Mouse (Mus musculus): ENCODE data around the gene Bckdk.

The Bckdk gene

GRCm38 (mm10) chr7:127886551-127886950 is 17.3 kb upstream of the Bckdk start:
- CTCF ChIA-PET, result interaction anchor here in 1 of 4 experiments (0.8 to 2.4 kb wide), 3 partner anchors 9 to 212 kb away, joined by 4 to 8 read pairs (median 6); partner anchors contain the start of gene Vkorc1
- POLR2A ChIA-PET, result interaction anchor here in 3 of 4 experiments (0.6 to 7.8 kb wide), 19 partner anchors 9 to 381 kb away, joined by 3 to 72 read pairs (median 6); partner anchors contain the start of genes Gm21974 (in 2 of the 3), Kat8 (in 2 of the 3), Vkorc1 (in 2 of the 3) and Zfp646 (in 2 of the 3)

GRCm38 (mm10) chr7:127887191-127887590 is 16.7 kb upstream of the Bckdk start:
- CTCF ChIA-PET, result interaction anchor here in 2 of 4 experiments (0.6 to 2.4 kb wide), 6 partner anchors 8 to 213 kb away, joined by 3 to 8 read pairs (median 4); partner anchors contain the start of genes Gm21974 (in 1 of the 2), Kat8 (in 1 of the 2) and Vkorc1 (in 1 of the 2)
- POLR2A ChIA-PET, result interaction anchor here in 3 of 4 experiments (1.0 to 7.8 kb wide), 30 partner anchors 8 to 159 kb away, joined by 3 to 72 read pairs (median 6); partner anchors contain the start of genes Kat8 (in 3 of the 3), Bckdk (in 2 of the 3), Gm21974 (in 2 of the 3) and Vkorc1 (in 2 of the 3)

- POLR2A ChIA-PET, result interaction anchor here in 3 of 4 experiments (0.6 to 7.8 kb wide), 34 partner anchors 8 to 160 kb away, joined by 3 to 72 read pairs (median 5); partner anchors contain the start of genes Kat8 (in 3 of the 3), Bckdk (in 2 of the 3), Gm21974 (in 2 of the 3) and Vkorc1 (in 2 of the 3)
- CTCF ChIA-PET, result interaction anchor here in 3 of 4 experiments (0.7 to 2.4 kb wide), 7 partner anchors 8 to 837 kb away, joined by 3 to 8 read pairs (median 4); partner anchors contain the start of genes Gm21974 (in 1 of the 3), Kat8 (in 1 of the 3) and Vkorc1 (in 1 of the 3)
Observed at GRCm38 (mm10) chr7:127887781-127888180, 16.1 kb upstream of the Bckdk start.

- ChIA-PET CTCF (interaction anchor here in 1 of 4 experiments (1.1 kb wide), 1 partner anchor 18 kb away, joined by 3 read pairs; no protein-coding TSS in a partner anchor), POLR2A (interaction anchor here (0.5 to 7.8 kb wide), 19 partner anchors 8 to 361 kb away, joined by 3 to 72 read pairs (median 4); partner anchors contain the start of genes Kat8 (in 2 of the 4), Zfp646 (in 2 of the 4), Zfp668 (in 2 of the 4) and Bckdk (in 1 of the 4))
Observed at GRCm38 (mm10) chr7:127888821-127889220, 15.1 kb upstream of the Bckdk start.

GRCm38 (mm10) chr7:127890798-127891197 is 13.1 kb upstream of the Bckdk start, which contains the start of gene Prss53:
Prss53 (minus strand) TSS chr7:127890970.
- CTCF ChIA-PET, result interaction anchor here in 2 of 4 experiments (0.7 to 1.5 kb wide), 2 partner anchors 9 to 218 kb away, joined by 3 to 5 read pairs; no protein-coding TSS in a partner anchor
- POLR2A ChIA-PET, result interaction anchor here in 3 of 4 experiments (0.6 to 7.8 kb wide), 24 partner anchors 8 to 1040 kb away, joined by 3 to 72 read pairs (median 4); partner anchors contain the start of genes Kat8 (in 2 of the 3), Zfp646 (in 2 of the 3), Hsd3b7 (in 1 of the 3) and Zfp668 (in 1 of the 3)

GRCm38 (mm10) chr7:127894480-127894879 is 9.4 kb upstream of the Bckdk start:
- POLR2A ChIA-PET, result interaction anchor here in 2 of 4 experiments (1.0 to 5.5 kb wide), 24 partner anchors 7 to 78 kb away, joined by 3 to 40 read pairs (median 10); partner anchors contain the start of genes Bckdk (in 2 of the 2), Kat8 (in 2 of the 2), Zfp646 (in 2 of the 2) and Zfp668 (in 2 of the 2)
- CTCF ChIA-PET, result interaction anchor here in 3 of 4 experiments (0.7 to 3.4 kb wide), 8 partner anchors 9 to 237 kb away, joined by 3 to 23 read pairs (median 4); partner anchors contain the start of gene Bckdk (in 1 of the 3)

GRCm38 (mm10) chr7:127895442-127895841 is 8.4 kb upstream of the Bckdk start, which contains the start of the genes Gm21974 and Vkorc1:
Gm21974 (minus strand) TSS chr7:127895454.
Vkorc1 (minus strand) TSS chr7:127895617.
- CTCF ChIA-PET, result interaction anchor here (0.5 to 3.4 kb wide), 22 partner anchors 8 to 715 kb away, joined by 3 to 23 read pairs (median 5); partner anchors contain the start of genes Bckdk (in 2 of the 4), Zfp668 (in 2 of the 4), 9130023H24Rik (in 1 of the 4) and Armc5 (in 1 of the 4)
- POLR2A ChIA-PET, result interaction anchor here (0.7 to 5.5 kb wide), 61 partner anchors 8 to 566 kb away, joined by 3 to 40 read pairs (median 4); partner anchors contain the start of genes Zfp646 (in 4 of the 4), Kat8 (in 3 of the 4), Zfp668 (in 3 of the 4) and Bckdk (in 2 of the 4)

- POLR2A ChIA-PET, result interaction anchor here (0.7 to 5.5 kb wide), 61 partner anchors 8 to 566 kb away, joined by 3 to 40 read pairs (median 4); partner anchors contain the start of genes Zfp646 (in 4 of the 4), Kat8 (in 3 of the 4), Zfp668 (in 3 of the 4) and Bckdk (in 2 of the 4)
- CTCF ChIA-PET, result interaction anchor here (0.6 to 3.4 kb wide), 20 partner anchors 8 to 715 kb away, joined by 3 to 23 read pairs (median 4); partner anchors contain the start of genes Bckdk (in 2 of the 4), Zfp668 (in 2 of the 4), 9130023H24Rik (in 1 of the 4) and Armc5 (in 1 of the 4)
Observed at GRCm38 (mm10) chr7:127895891-127896290, 8.0 kb upstream of the Bckdk start.

GRCm38 (mm10) chr7:127896384-127896783 is 7.5 kb upstream of the Bckdk start:
- ChIA-PET CTCF (interaction anchor here in 3 of 4 experiments (0.6 to 3.4 kb wide), 8 partner anchors 9 to 221 kb away, joined by 3 to 23 read pairs (median 5); partner anchors contain the start of genes Zfp646 (in 1 of the 3) and Zfp668 (in 1 of the 3)), POLR2A (interaction anchor here (0.6 to 5.5 kb wide), 31 partner anchors 8 to 119 kb away, joined by 3 to 40 read pairs (median 5); partner anchors contain the start of genes Zfp668 (in 3 of the 4), Bckdk (in 2 of the 4), Fus (in 2 of the 4) and Zfp646 (in 2 of the 4))

- CTCF ChIA-PET, result interaction anchor here in 3 of 4 experiments (0.6 to 3.4 kb wide), 3 partner anchors 14 to 24 kb away, joined by 3 to 23 read pairs (median 4); no protein-coding TSS in a partner anchor
- POLR2A ChIA-PET, result interaction anchor here in 3 of 4 experiments (0.6 to 5.5 kb wide), 16 partner anchors 10 to 333 kb away, joined by 3 to 40 read pairs (median 4); partner anchors contain the start of genes Kat8 (in 3 of the 3), Zfp646 (in 2 of the 3), Zfp668 (in 2 of the 3) and Fus (in 1 of the 3)
Observed at GRCm38 (mm10) chr7:127897542-127897941, 6.3 kb upstream of the Bckdk start.

- POLR2A ChIA-PET, result interaction anchor here in 3 of 4 experiments (0.6 to 5.5 kb wide), 20 partner anchors 8 to 121 kb away, joined by 3 to 40 read pairs (median 4); partner anchors contain the start of genes Kat8 (in 3 of the 3), Zfp646 (in 2 of the 3), Zfp668 (in 2 of the 3) and Fus (in 1 of the 3)
- CTCF ChIA-PET, result no interaction called here
Observed at GRCm38 (mm10) chr7:127898179-127898956, 5.5 kb upstream of the Bckdk start.

GRCm38 (mm10) chr7:127899997-127900396 is 3.9 kb upstream of the Bckdk start:
- ChIA-PET POLR2A (interaction anchor here in 2 of 4 experiments (1.0 to 5.5 kb wide), 8 partner anchors 8 to 94 kb away, joined by 3 to 40 read pairs (median 8); partner anchors contain the start of genes Fus (in 1 of the 2), Kat8 (in 1 of the 2) and Prss53 (in 1 of the 2)), CTCF (no interaction called here)

- POLR2A ChIA-PET, result no interaction called here
- CTCF ChIA-PET, result no interaction called here
Observed at GRCm38 (mm10) chr7:127901772-127902171, 2.1 kb upstream of the Bckdk start.

GRCm38 (mm10) chr7:127907939-127908338 is 4.1 kb downstream of the Bckdk start:
- ChIA-PET CTCF (interaction anchor here in 1 of 4 experiments (0.7 to 0.9 kb wide), 2 partner anchors 11 to 27 kb away, joined by 3 to 4 read pairs; no protein-coding TSS in a partner anchor), POLR2A (interaction anchor here in 2 of 4 experiments (0.9 to 6.5 kb wide), 14 partner anchors 9 to 86 kb away, joined by 3 to 63 read pairs (median 4); partner anchors contain the start of genes Fus (in 2 of the 2), Gm21974 (in 1 of the 2), Pycard (in 1 of the 2) and Vkorc1 (in 1 of the 2))

GRCm38 (mm10) chr7:127908656-127909055 is 4.8 kb downstream of the Bckdk start:
- ChIA-PET CTCF (interaction anchor here in 2 of 4 experiments (0.5 to 0.9 kb wide), 3 partner anchors 11 to 34 kb away, joined by 3 to 4 read pairs (median 3); no protein-coding TSS in a partner anchor), POLR2A (interaction anchor here in 2 of 4 experiments (0.9 to 6.5 kb wide), 10 partner anchors 9 to 85 kb away, joined by 3 to 63 read pairs (median 4); partner anchors contain the start of genes Fus (in 2 of the 2), Gm21974 (in 1 of the 2), Pycard (in 1 of the 2) and Vkorc1 (in 1 of the 2))
